Mouse (Mus musculus): ENCODE measurements around the gene Gnao1.

- TF ChIP-seq POLR2A (IDR thresholded peaks at IDR 0.05; ENCODE audit: low read depth, low read length) (no peak), CTCF (IDR thresholded peaks at IDR 0.05; ENCODE audit: borderline replicate concordance, insufficient read depth, low read length) (no peak)
Measured at GRCm38 (mm10) chr8:93843858-93844502, 34.2 kb downstream of the Gnao1 start.
